Mouse (Mus musculus) stomach, embryonic 16.5 days (tissue): ENCODE measurements around the gene Rab4b. TPM values are rescaled to one million over a fixed set of nuclear protein-coding genes. Genes with fewer than 3 reads are reported as not detected.

Experiments
- ATAC-seq: fragments of 200-750 bp; cut with Nextera tagmentation; 2 replicates; pipeline ENCODE4 v1.8.0; 2017; ENCODE audit warnings: moderate number of reproducible peaks, moderate TSS enrichment; ENCODE audit not compliant: insufficient read depth, low FRiP score
- H3K27ac ChIP-seq: fragments of 300-500 bp; sonication (generic); 2 replicates; pipeline ENCODE4 v1.5.1; 2014; ENCODE audit warnings: low read length
- H3K27me3 ChIP-seq: fragments of 300-500 bp; sonication (generic); 2 replicates; pipeline ENCODE4 v1.6.1; 2014; ENCODE audit warnings: low read length, control low read depth, mixed read lengths; ENCODE audit not compliant: control insufficient read depth, insufficient read depth
- H3K36me3 ChIP-seq: fragments of 300-500 bp; sonication (generic); 2 replicates; pipeline ENCODE4 v1.6.1; 2014; ENCODE audit warnings: low read length; ENCODE audit not compliant: control insufficient read depth, insufficient read depth
- H3K4me1 ChIP-seq: fragments of 300-500 bp; sonication (generic); 2 replicates; pipeline ENCODE4 v1.6.1; 2014; ENCODE audit warnings: low read length, control low read depth, mixed read lengths; ENCODE audit not compliant: control insufficient read depth, insufficient read depth
- H3K4me2 ChIP-seq: fragments of 300-500 bp; sonication (generic); 2 replicates; pipeline ENCODE4 v1.6.1; 2014; ENCODE audit warnings: low read depth, low read length, mixed read lengths
- H3K4me3 ChIP-seq: fragments of 300-500 bp; sonication (generic); replicated peaks from 2 replicates; pipeline ENCODE4 v1.5.1; 2014; ENCODE audit warnings: mild to moderate bottlenecking, low read length
- H3K9ac ChIP-seq: fragments of 300-500 bp; sonication (generic); 2 replicates; pipeline ENCODE4 v1.6.1; 2014; ENCODE audit warnings: low read length
- H3K9me3 ChIP-seq: fragments of 300-500 bp; sonication (generic); replicated peaks from 2 replicates; pipeline ENCODE4 v1.6.1; 2016; ENCODE audit warnings: low read length, control low read depth; ENCODE audit not compliant: control insufficient read depth
- WGBS: fragments of 180-500 bp; shearing (Covaris S2); extraction: QIAGEN DNeasy Blood & Tissue Kit; methylation state at CpG from one replicate; pipeline ENCODE4 v1.1.7; 2014; 5-methylcytosine and 5-hydroxymethylcytosine counted together
- polyA plus RNA-seq: library from polyadenylated mRNA; unstranded; fragments of >200 nt; fragmentation: Nextera tagmentation; extraction: Ambion mirVana; gene quantifications from 2 replicates; pipeline ENCODE4 v1.2.1, GENCODE M21; 2015

The Rab4b gene
- polyA plus RNA-seq: 68.9 and 72.7 TPM in 2 replicates

DNA sequence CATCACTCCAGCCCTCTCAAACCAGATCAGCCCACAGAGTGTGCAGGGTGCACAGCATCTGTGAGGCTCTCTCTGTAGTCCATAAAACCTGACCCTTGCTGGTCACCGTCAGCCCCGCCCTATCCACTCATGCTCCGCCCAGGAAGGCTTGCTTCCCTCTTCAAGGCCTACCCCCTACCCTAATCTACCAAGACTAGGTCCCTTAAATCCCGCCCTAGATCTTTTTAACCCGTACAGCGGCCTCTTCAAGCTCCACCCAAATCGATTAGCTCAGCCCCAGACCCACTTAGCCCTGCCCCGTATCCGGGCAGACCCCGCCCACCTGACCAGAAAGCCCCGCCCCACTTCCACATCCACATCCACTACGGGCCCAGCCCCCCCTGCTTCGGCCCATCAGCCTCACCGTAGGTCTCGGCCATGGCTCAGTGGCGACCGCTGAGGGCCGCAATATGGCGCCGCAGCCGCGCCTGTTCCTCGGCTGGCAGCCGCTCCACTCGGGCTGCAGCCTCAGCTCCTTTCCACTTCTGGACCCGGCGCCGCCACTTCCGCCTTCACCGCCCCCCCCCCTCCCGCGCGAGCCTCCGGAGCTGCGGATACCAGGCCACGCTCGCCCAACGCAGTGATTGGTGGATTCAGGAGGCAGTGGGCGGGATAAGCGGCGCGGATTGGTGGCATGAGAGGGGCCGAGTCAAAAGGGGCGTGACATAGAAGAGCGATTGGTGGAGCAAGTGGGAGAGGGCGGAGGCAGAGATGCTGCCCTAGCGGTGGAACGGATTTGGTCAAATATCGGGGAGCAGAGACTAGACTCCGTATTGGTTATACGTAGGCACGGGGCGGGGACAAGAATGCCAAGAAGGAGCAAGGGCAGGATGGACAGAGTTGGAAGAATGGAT lies at the start of gene Rab4b:
Rab4b (minus strand) TSS at position 573 of the 893 bp plus-strand sequence.
- Histone ChIP-seq H3K36me3 (peaks cover 3% of the 10 kb centered on the region), H3K27me3 (no peaks in the 10 kb centered on the region), H3K9me3 (no peaks in the 10 kb centered on the region), H3K4me2 (peak within 1 kb of the TSS; percentile 63), H3K9ac (peak within 1 kb of the TSS; percentile 85), H3K27ac (peak within 1 kb of the TSS; percentile 97), H3K4me1 (peaks cover 11% of the 10 kb centered on the region), H3K4me3 (peak within 1 kb of the TSS; percentile 91)
- ATAC-seq: peak; percentile 98
- under 1% methylated on average over 53 of the region's 53 CpGs for WGBS

DNA sequence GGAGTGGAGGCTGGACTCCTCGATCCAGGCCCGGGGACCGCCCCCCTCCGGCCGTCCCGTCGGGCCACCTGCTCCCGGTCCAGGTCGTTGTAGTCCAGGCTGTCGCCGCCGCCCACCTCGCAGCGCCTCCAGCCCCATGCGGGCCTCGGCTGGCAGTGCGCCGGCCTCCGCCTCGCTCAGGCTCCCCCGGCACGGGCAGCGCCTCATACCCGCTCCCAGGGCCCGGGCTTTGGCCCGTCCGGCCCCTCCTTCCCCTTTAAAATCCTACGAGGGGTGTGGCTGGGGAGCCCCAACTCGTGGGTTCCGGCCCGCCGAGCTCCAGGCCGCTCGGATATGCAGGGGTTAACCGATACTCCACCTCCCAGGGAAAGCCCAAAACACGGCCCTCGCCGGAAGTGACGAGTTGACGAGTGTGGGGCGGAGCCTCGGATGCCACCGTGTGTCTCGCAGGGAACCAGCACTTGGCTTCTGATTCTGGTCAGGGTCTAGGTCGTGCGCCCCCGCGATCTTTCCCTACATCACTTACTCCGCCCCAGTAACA lies 49.7 kb upstream of the Rab4b start, which contains the start of gene Itpkc:
Itpkc (minus strand) TSS at position 381 of the 541 bp plus-strand sequence.
- WGBS: under 1% methylated on average over 49 of the region's 49 CpGs

GRCm38 (mm10) chr7:27227676-27228075 lies 49.0 kb upstream of the Rab4b start:
- H3K9ac ChIP-seq: peak overlapping the region; percentile 91
- no peak for ATAC-seq
- no peaks in the 10 kb centered on the region for H3K27me3 ChIP-seq
- peak overlapping the region; percentile 91 for H3K4me3 ChIP-seq
- 2% methylated on average over 10 of the region's 10 CpGs for WGBS
- no peaks in the 10 kb centered on the region for H3K36me3 ChIP-seq
- H3K27ac ChIP-seq: peak overlapping the region; percentile 92
- H3K4me2 ChIP-seq: peak overlapping the region; percentile 76
- no peaks in the 10 kb centered on the region for H3K9me3 ChIP-seq
- peaks cover 41% of the 10 kb centered on the region for H3K4me1 ChIP-seq

More for the DNA sequence above, 49.7 kb upstream of the Rab4b start, which contains the start of gene Itpkc:
- H3K4me3 ChIP-seq: peak within 1 kb of the TSS; percentile 91
- peak within 1 kb of the TSS; percentile 92 for H3K27ac ChIP-seq
- H3K9me3 ChIP-seq: no peaks in the 10 kb centered on the region
- H3K27me3 ChIP-seq: no peaks in the 10 kb centered on the region
- H3K4me1 ChIP-seq: peaks cover 42% of the 10 kb centered on the region
- peak; percentile 87 for ATAC-seq
- peak within 1 kb of the TSS; percentile 76 for H3K4me2 ChIP-seq
- H3K9ac ChIP-seq: peak within 1 kb of the TSS; percentile 91
- H3K36me3 ChIP-seq: no peaks in the 10 kb centered on the region

DNA sequence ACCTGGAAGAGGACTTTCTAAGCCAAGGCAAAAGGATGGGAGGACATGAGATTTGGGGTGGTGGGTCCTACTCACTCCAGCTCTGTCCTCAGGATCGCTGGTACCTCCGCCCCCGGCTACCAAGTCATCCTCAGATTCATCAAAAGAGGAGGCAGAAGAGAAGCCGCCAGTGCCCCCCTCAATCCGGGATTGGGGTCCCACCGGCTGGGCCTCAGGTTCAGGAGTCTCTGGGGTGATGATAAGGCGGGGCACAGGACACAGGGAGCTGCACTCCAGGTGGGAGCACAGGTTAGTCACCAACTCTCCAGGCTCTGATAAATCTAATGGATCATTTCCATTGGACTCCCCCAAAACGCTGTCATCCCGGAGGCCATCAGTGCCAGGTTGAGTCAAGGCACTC lies 48.6 kb upstream of the Rab4b start:
- peak overlapping the region; percentile 91 for H3K9ac ChIP-seq
- H3K27me3 ChIP-seq: no peaks in the 10 kb centered on the region
- H3K36me3 ChIP-seq: no peaks in the 10 kb centered on the region
- WGBS: 16% methylated on average over 9 of the region's 9 CpGs
- H3K4me3 ChIP-seq: peak overlapping the region; percentile 91
- no peaks in the 10 kb centered on the region for H3K9me3 ChIP-seq
- no peak for ATAC-seq
- peak overlapping the region; percentile 76 for H3K4me2 ChIP-seq
- H3K27ac ChIP-seq: peak overlapping the region; percentile 92; the same call in 1 of the 2 replicates
- H3K4me1 ChIP-seq: peaks cover 41% of the 10 kb centered on the region

- Histone ChIP-seq H3K4me3 (peak overlapping the region; percentile 91), H3K27ac (peak overlapping the region; percentile 77), H3K36me3 (no peaks in the 10 kb centered on the region), H3K27me3 (no peaks in the 10 kb centered on the region), H3K9ac (peak overlapping the region; percentile 32), H3K4me2 (peak overlapping the region; percentile 76), H3K4me1 (peaks cover 41% of the 10 kb centered on the region), H3K9me3 (no peaks in the 10 kb centered on the region)
- WGBS: 46% methylated on average over 11 of the region's 11 CpGs
- peak; percentile 64 for ATAC-seq
Measured at GRCm38 (mm10) chr7:27224877-27225575, 46.3 kb upstream of the Rab4b start.

- Histone ChIP-seq H3K36me3 (no peaks in the 10 kb centered on the region), H3K9ac (no peak overlapping the region), H3K4me2 (no peak overlapping the region), H3K9me3 (no peaks in the 10 kb centered on the region), H3K4me1 (peaks cover 37% of the 10 kb centered on the region), H3K27ac (no peak overlapping the region), H3K4me3 (no peak overlapping the region), H3K27me3 (no peaks in the 10 kb centered on the region)
- WGBS: 59% methylated on average over 1 of the region's 1 CpGs
- ATAC-seq: no peak
Measured at GRCm38 (mm10) chr7:27222538-27222937, 43.8 kb upstream of the Rab4b start.

DNA sequence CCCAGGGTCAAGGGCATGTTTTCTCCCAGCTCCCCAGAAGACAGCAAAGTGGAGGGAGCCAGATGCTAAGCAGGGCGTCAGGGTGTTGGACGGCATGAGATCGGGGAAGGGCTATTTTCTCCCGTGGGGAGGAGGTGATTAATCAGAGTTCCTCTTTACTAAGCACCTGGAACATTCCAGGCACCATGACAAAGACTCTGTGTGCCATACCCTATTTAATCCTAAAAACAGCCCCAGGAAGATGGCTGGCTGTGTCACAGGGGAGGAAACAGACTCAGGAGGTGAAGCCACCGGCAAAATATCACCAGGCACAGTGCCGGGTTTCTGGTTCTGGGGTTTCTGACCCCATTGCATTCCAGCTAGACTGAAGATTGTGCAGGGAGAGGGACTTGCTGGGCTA lies 43.2 kb upstream of the Rab4b start:
- no peak for ATAC-seq

GRCm38 (mm10) chr7:27219937-27220336 lies 41.2 kb upstream of the Rab4b start:
- Histone ChIP-seq H3K27ac (no peak overlapping the region), H3K9ac (no peak overlapping the region), H3K9me3 (no peaks in the 10 kb centered on the region), H3K27me3 (no peaks in the 10 kb centered on the region), H3K36me3 (peaks cover 8% of the 10 kb centered on the region), H3K4me1 (peaks cover 16% of the 10 kb centered on the region), H3K4me2 (no peak overlapping the region), H3K4me3 (no peak overlapping the region)
- ATAC-seq: no peak
- WGBS: 78% methylated on average over 11 of the region's 11 CpGs

More for the DNA sequence above, 43.2 kb upstream of the Rab4b start:
- Histone ChIP-seq H3K4me3 (no peak overlapping the region), H3K4me1 (peaks cover 36% of the 10 kb centered on the region), H3K9me3 (no peaks in the 10 kb centered on the region), H3K36me3 (peaks cover 3% of the 10 kb centered on the region; the same call in 1 of the 2 replicates), H3K27me3 (no peaks in the 10 kb centered on the region), H3K27ac (no peak overlapping the region; the same call in 1 of the 2 replicates), H3K4me2 (no peak overlapping the region), H3K9ac (0 out of 2 replicates have a peak overlapping the region, but pooled peaks have one; percentile 7)
- 61% methylated on average over 6 of the region's 6 CpGs for WGBS
